Mouse (Mus musculus): ENCODE measurements around the gene Eml2. TPM values are rescaled to one million over a fixed set of nuclear protein-coding genes. Genes with fewer than 3 reads are reported as not detected.

Eml2 gene
- polyA plus RNA-seq, 1 experiment: 0.25 TPM

DNA sequence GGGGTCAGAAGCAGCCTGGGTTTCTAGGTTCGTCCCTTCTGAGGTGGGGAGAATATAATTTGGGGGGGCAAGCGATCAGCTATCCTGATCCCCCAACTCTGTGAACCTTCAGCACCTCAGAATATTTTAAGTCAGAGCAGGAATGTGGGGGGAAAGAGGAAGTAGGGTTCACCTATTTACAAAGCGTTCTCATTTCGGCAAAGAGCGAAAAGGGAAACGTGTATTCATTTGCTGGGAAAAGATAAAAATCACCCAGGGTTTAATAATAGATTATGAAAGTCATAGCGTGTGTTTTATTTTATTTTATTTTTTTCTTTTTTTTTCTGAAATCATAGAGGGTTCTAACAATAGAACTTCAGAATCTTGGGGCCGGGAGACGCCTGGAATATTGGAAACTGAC is 38.7 kb downstream of the Eml2 start:
- Histone ChIP-seq H3K4me1 (ENCODE audit: control insufficient read depth) (peaks cover 2% of the 10 kb centered on the region; the same call in 1 of the 2 replicates), H3K36me3 (ENCODE audit: control insufficient read depth) (no peaks in the 10 kb centered on the region), H3K27me3 (ENCODE audit: control insufficient read depth) (peaks cover 82% of the 10 kb centered on the region), H3K4me3 (replicated peaks) (no peak overlapping the region), H3K9me3 (ENCODE audit: control insufficient read depth, low read length) (peaks cover 4% of the 10 kb centered on the region)
- TF ChIP-seq TAL1 (IDR thresholded peaks at IDR 0.05; ENCODE audit: low read length): no peak
- TF ChIP-seq GATA1 (IDR thresholded peaks at IDR 0.05; ENCODE audit: low read length): no peak

DNA sequence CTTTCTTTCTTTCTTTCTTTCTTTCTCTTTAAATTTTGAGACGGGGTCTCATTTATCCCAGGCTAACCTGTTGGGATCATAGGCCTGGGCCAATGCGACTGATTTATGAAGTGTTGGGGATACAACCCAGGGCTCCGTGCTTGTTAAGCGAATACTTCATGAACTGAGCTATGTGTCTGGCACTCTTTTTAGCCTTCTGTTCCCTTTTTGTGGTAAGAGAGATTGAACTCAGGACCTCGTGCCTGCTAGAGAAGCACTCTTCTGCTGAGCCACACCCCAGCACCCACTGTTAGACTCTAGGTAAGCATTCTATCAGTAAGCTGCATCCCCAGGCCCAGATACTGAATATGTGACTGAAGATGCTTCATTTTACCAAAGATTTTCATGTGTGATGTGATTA is 41.3 kb downstream of the Eml2 start:
- Histone ChIP-seq H3K36me3 (ENCODE audit: control insufficient read depth) (peaks cover 7% of the 10 kb centered on the region), H3K4me3 (replicated peaks) (no peak overlapping the region), H3K27me3 (ENCODE audit: control insufficient read depth) (peaks cover 60% of the 10 kb centered on the region)

DNA sequence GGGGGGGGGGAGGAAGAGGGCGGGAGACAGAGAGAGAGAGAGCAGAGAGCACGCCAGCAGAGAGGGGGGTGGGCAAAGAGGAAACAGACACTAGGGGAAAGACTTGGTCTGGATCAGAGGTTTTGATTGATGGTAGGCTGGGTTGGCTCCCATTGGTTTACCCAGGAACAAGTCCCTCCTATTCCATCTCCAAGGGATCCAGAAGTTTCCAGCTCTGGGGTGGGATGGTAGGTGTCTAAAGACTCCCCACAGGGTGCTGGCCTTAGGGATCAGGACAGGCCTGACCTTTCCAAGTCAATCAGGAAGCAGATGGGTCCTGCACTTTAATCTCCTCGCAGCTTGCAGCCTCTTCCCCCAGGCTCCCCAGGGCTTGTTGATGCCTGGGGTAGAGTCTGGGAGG is 41.7 kb downstream of the Eml2 start:
- Histone ChIP-seq H3K27me3 (ENCODE audit: control insufficient read depth) (peaks cover 55% of the 10 kb centered on the region), H3K4me1 (ENCODE audit: control insufficient read depth) (peaks cover 9% of the 10 kb centered on the region), H3K36me3 (ENCODE audit: control insufficient read depth) (peaks cover 11% of the 10 kb centered on the region), H3K9me3 (ENCODE audit: control insufficient read depth, low read length) (no peaks in the 10 kb centered on the region), H3K4me3 (replicated peaks) (no peak overlapping the region)
- TF ChIP-seq GATA1 (IDR thresholded peaks at IDR 0.05; ENCODE audit: low read length) (no peak), TAL1 (IDR thresholded peaks at IDR 0.05; ENCODE audit: low read length) (no peak)

More for the DNA sequence above, 41.3 kb downstream of the Eml2 start:
- H3K4me1 ChIP-seq (ENCODE audit: control insufficient read depth): peaks cover 5% of the 10 kb centered on the region
- no peak for TF ChIP-seq GATA1 (IDR thresholded peaks at IDR 0.05; ENCODE audit: low read length)
- TF ChIP-seq TAL1 (IDR thresholded peaks at IDR 0.05; ENCODE audit: low read length): no peak
- H3K9me3 ChIP-seq (ENCODE audit: control insufficient read depth, low read length): no peaks in the 10 kb centered on the region

DNA sequence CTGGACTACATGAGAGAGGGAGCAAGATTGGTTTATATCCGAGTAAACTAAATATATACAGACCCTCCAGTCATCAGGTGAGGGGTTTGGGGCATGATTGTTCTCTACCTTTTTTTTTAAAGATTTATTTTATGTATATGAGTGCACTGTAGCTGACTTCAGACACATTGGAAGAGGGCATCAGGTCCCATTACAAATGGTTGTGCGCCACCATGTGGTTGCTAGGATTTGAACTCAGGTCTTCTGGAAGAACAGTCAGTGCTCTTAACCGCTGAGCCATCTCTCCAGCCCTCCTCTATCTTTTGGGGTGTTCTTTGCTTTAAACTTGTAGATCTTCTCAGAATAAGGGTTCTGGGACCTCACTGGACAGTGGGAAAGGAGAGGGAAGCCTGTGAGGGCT is 43.8 kb downstream of the Eml2 start:
- H3K4me3 ChIP-seq (replicated peaks): no peak overlapping the region
- peaks cover 30% of the 10 kb centered on the region for H3K36me3 ChIP-seq (ENCODE audit: control insufficient read depth)
- H3K4me1 ChIP-seq (ENCODE audit: control insufficient read depth): peaks cover 30% of the 10 kb centered on the region
- H3K27me3 ChIP-seq (ENCODE audit: control insufficient read depth): peaks cover 35% of the 10 kb centered on the region
- TF ChIP-seq TAL1 (IDR thresholded peaks at IDR 0.05; ENCODE audit: low read length) (no peak), GATA1 (IDR thresholded peaks at IDR 0.05; ENCODE audit: low read length) (no peak)
- H3K9me3 ChIP-seq (ENCODE audit: control insufficient read depth, low read length): no peaks in the 10 kb centered on the region

DNA sequence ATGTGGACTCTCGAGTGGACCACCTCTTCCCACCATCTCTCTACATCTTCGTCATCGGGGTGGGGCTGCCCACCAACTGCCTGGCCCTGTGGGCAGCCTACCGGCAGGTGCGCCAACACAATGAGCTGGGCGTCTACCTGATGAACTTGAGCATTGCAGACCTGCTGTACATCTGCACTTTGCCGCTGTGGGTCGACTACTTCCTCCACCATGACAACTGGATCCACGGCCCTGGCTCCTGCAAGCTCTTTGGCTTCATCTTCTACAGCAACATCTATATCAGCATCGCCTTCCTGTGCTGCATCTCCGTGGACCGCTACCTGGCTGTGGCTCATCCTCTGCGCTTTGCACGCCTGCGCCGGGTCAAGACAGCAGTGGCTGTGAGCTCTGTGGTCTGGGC is 46.0 kb downstream of the Eml2 start:
- TF ChIP-seq GATA1 (IDR thresholded peaks at IDR 0.05; ENCODE audit: low read length): no peak
- TF ChIP-seq TAL1 (IDR thresholded peaks at IDR 0.05; ENCODE audit: low read length): no peak
- peaks cover 48% of the 10 kb centered on the region for H3K4me1 ChIP-seq (ENCODE audit: control insufficient read depth)
- H3K27me3 ChIP-seq (ENCODE audit: control insufficient read depth): peaks cover 18% of the 10 kb centered on the region
- H3K4me3 ChIP-seq (replicated peaks): no peak overlapping the region
- no peaks in the 10 kb centered on the region for H3K9me3 ChIP-seq (ENCODE audit: control insufficient read depth, low read length)
- H3K36me3 ChIP-seq (ENCODE audit: control insufficient read depth): peaks cover 41% of the 10 kb centered on the region

DNA sequence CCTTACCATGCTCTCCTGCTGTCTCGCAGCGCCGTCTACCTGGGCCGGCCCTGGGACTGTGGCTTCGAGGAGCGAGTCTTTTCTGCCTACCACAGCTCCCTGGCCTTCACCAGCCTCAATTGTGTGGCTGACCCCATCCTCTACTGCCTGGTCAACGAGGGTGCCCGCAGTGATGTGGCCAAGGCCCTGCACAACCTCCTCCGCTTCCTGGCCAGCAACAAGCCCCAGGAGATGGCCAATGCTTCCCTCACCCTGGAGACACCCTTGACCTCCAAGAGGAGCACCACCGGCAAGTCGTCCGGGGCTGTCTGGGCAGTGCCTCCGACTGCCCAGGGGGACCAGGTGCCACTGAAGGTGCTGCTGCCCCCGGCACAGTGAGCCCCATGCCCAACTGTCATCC is 46.7 kb downstream of the Eml2 start:
- H3K27me3 ChIP-seq (ENCODE audit: control insufficient read depth): peaks cover 12% of the 10 kb centered on the region
- peaks cover 52% of the 10 kb centered on the region for H3K4me1 ChIP-seq (ENCODE audit: control insufficient read depth)
- TF ChIP-seq TAL1 (IDR thresholded peaks at IDR 0.05; ENCODE audit: low read length): no peak
- no peaks in the 10 kb centered on the region for H3K9me3 ChIP-seq (ENCODE audit: control insufficient read depth, low read length)
- H3K36me3 ChIP-seq (ENCODE audit: control insufficient read depth): peaks cover 41% of the 10 kb centered on the region
- H3K4me3 ChIP-seq (replicated peaks): no peak overlapping the region

DNA sequence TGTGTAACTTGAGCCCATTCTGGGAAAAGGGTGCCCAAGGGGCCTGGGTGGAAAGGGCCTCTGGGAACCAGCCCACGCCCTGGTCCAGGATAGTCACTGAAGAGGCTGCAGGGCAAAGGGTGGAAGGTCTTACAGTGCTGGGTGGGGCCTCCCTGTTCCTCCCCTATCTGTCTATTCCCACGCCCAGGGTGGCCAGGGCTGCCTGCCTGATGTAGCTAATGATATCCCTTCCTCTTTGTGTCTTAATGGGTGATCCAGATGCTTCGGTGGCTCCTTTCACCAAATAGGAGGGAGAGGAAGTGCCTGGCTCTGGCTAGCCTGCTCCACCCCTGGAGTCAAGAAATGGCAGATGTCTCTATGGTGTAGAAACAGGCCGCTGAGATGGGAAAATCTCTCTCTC is 48.7 kb downstream of the Eml2 start:
- Histone ChIP-seq H3K9me3 (ENCODE audit: control insufficient read depth, low read length) (no peaks in the 10 kb centered on the region), H3K4me1 (ENCODE audit: control insufficient read depth) (peaks cover 66% of the 10 kb centered on the region), H3K4me3 (replicated peaks) (peak overlapping the region; percentile 44), H3K36me3 (ENCODE audit: control insufficient read depth) (peaks cover 42% of the 10 kb centered on the region), H3K27me3 (ENCODE audit: control insufficient read depth) (no peaks in the 10 kb centered on the region)
- TF ChIP-seq TAL1 (IDR thresholded peaks at IDR 0.05; ENCODE audit: low read length) (no peak), GATA1 (IDR thresholded peaks at IDR 0.05; ENCODE audit: low read length) (no peak)

DNA sequence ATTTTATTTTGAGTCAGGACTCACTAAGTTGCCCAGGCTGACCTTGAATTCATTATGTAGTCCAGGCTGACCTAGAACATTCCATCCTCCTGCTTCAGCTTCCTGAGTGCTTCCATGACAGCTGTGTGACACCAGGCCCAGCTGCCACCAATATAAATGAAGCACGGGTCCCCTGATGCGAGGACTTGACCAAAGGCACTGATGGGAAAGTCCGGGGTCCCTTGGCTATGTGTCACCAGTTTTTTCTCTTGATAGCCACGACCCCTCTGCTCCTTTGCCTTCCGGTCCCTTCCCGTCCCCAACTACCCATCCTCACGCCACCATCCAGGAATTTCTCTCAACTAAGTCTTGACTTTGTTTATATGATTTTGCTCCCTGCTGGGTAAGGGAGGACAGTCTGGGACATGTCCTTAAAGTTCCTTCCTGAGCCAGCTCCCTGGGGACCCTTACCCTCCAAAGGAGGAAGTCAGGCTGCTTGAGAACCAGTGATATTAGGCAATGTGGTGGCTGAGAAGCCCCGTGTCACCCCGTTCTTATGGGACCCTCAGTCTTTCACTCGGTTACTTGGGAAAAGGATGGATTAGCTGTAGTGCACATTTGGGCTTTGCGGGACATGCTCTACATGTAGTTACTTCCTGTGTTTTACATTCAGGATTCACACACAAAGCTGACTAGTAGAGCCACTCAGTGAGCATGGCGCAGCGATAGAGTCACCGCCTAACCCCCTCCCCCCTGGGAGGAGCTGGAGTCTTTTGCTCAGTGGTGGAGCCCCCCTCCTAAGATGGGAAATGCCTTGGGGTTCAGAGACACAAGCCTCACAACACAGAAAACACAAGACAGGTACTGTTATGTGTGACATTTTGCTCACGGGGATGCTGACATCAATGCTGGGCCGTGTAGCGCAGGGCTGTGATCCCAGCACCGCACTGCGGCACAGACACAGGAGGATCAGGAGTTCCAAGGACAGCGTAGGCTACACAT is 50.9 kb downstream of the Eml2 start:
- Histone ChIP-seq H3K27me3 (ENCODE audit: control insufficient read depth) (no peaks in the 10 kb centered on the region), H3K36me3 (ENCODE audit: control insufficient read depth) (peaks cover 61% of the 10 kb centered on the region), H3K9me3 (ENCODE audit: control insufficient read depth, low read length) (no peaks in the 10 kb centered on the region), H3K4me1 (ENCODE audit: control insufficient read depth) (peaks cover 87% of the 10 kb centered on the region), H3K4me3 (replicated peaks) (peak overlapping the region; percentile 73)
- no peak for TF ChIP-seq TAL1 (IDR thresholded peaks at IDR 0.05; ENCODE audit: low read length)
- no peak for TF ChIP-seq GATA1 (IDR thresholded peaks at IDR 0.05; ENCODE audit: low read length)

DNA sequence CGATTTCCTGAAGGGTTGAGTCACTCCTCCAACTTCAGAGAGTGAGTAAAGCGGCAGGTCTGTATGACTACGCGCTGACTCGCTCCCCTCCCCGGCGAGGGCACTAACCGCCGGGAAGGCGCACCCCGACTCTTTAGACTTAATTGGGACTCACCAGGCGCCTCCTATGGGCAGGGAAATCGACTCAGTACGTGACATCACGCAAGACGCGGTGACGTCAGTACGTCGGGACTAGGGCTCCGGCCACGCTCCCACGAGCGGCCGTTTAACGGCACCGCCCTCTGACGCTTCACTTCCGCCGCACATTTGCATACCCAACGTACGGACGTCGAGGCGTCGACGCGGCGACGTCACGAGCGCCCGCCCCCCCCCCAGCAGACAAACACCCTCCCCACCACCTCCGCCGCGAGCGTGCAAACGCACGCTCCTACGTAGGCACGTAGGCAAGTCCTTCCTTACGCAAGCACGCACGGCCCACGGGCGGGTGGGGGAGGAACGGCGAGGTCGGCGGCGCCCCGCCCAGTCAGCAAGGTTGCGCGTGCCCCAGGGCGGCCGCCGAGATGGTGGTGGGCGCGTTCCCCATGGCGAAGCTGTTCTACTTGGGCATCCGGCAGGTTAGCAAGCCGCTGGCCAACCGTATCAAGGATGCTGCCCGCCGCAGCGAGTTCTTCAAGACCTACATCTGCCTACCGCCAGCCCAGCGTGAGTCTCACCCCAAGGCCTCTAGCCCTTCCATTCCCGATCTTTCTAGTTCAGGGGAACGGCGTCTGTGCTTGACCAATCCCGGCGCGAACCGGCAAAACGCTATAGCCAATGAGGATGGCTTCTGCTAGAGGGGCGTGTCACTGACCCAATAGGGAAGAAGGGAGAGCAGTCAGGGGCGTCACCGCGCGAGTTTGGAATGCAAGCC is 51.9 kb downstream of the Eml2 start, which contains the start of gene Opa3:
Opa3 (plus strand) TSS at position 452 of the 910 bp plus-strand sequence.
- H3K36me3 ChIP-seq (ENCODE audit: control insufficient read depth): peaks cover 61% of the 10 kb centered on the region
- no peaks in the 10 kb centered on the region for H3K9me3 ChIP-seq (ENCODE audit: control insufficient read depth, low read length)
- peak within 1 kb of the TSS; percentile 73 for H3K4me3 ChIP-seq (replicated peaks)
- TF ChIP-seq GATA1 (IDR thresholded peaks at IDR 0.05; ENCODE audit: low read length) (no peak), TAL1 (IDR thresholded peaks at IDR 0.05; ENCODE audit: low read length) (no peak)
- peaks cover 87% of the 10 kb centered on the region for H3K4me1 ChIP-seq (ENCODE audit: control insufficient read depth)
- no peaks in the 10 kb centered on the region for H3K27me3 ChIP-seq (ENCODE audit: control insufficient read depth)
